Comparison of ENCODE assay signal across 27 mouse cellular contexts in the genomic region with DNA sequence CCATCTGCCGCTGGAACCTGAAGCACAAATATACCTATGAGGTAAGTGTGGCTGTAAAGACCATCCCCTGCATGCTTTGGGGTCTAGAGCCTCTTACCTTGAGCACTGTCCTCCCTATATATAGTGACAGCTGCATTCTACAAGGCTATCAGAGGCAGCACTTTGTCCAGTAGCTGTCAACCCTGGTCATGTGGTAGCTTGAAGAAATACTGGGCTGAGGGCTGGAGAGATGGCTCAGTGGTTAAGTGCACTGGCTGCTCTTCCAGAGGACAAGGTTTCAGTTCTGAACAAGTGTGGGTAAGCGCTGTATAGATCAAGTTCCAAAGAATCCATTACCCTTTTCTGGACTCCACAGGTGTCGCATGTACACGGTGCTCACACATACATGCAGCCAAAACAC. TPM values are rescaled to one million over a fixed set of nuclear protein-coding genes. Genes with fewer than 3 reads are reported as not detected.
"Had no signal": no experiment of that assay in that cellular context is flagged by ENCODE, and none has a peak within 500 bp of the region (broad histone marks: within the 10 kb centered on the region; RNA-seq: fewer than 3 reads in every experiment).

No protein-coding gene starts in this region.

- H3K9me3 ChIP-seq: embryonic facial prominence, embryonic 10.5 days; embryonic facial prominence, embryonic 12.5 days; embryonic facial prominence, embryonic 13.5 days; embryonic facial prominence, embryonic 15.5 days; forebrain, embryonic 10.5 days; forebrain, embryonic 12.5 days; forebrain, embryonic 13.5 days; forebrain, embryonic 15.5 days; heart, embryonic 10.5 days had no signal

- H3K9ac ChIP-seq: embryonic facial prominence, embryonic 12.5 days; embryonic facial prominence, embryonic 13.5 days; embryonic facial prominence, embryonic 15.5 days; forebrain, embryonic 12.5 days; forebrain, embryonic 13.5 days; forebrain, embryonic 15.5 days; forebrain, postnatal 0 days had no signal

- H3K4me1 ChIP-seq: forebrain, embryonic 12.5 days; forebrain, embryonic 13.5 days; forebrain, embryonic 15.5 days had no signal

- ATAC-seq: forebrain, embryonic 13.5 days; forebrain, embryonic 14.5 days; forebrain, embryonic 15.5 days; forebrain, embryonic 16.5 days; forebrain, postnatal 0 days had no signal

- DNase-seq: cerebellum, adult 2 months; cerebellum, adult 8-10 months; cerebellum, adult 9-10 months; cerebellum, adult 9-11 months; cerebellum, postnatal 10 days; cerebellum, postnatal 14 days; cerebellum, postnatal 25 days; cerebellum, postnatal 36 days; embryo, embryonic 11 days; forebrain, postnatal 0 days; gastrocnemius, postnatal 10 days; gastrocnemius, postnatal 14 days; gastrocnemius, postnatal 25 days; gastrocnemius, postnatal 36 days had no signal

- H3K27ac ChIP-seq: embryonic facial prominence, embryonic 10.5 days; embryonic facial prominence, embryonic 12.5 days; embryonic facial prominence, embryonic 13.5 days; embryonic facial prominence, embryonic 15.5 days; forebrain, embryonic 10.5 days; forebrain, embryonic 12.5 days; forebrain, embryonic 13.5 days; forebrain, embryonic 15.5 days; heart, embryonic 10.5 days had no signal

- H3K27me3 ChIP-seq: embryonic facial prominence, embryonic 12.5 days; embryonic facial prominence, embryonic 13.5 days; embryonic facial prominence, embryonic 15.5 days; forebrain, embryonic 12.5 days; forebrain, embryonic 13.5 days; forebrain, embryonic 15.5 days had no signal

- H3K4me3 ChIP-seq: embryonic facial prominence, embryonic 10.5 days; embryonic facial prominence, embryonic 12.5 days; embryonic facial prominence, embryonic 13.5 days; embryonic facial prominence, embryonic 15.5 days; erythroblast, embryonic 14.5 days; forebrain, embryonic 10.5 days; forebrain, embryonic 12.5 days; forebrain, embryonic 13.5 days; forebrain, embryonic 15.5 days; heart, embryonic 10.5 days had no signal

- H3K4me2 ChIP-seq: embryonic facial prominence, embryonic 12.5 days; embryonic facial prominence, embryonic 13.5 days; embryonic facial prominence, embryonic 15.5 days; forebrain, embryonic 12.5 days; forebrain, embryonic 13.5 days; forebrain, embryonic 15.5 days had no signal

RNA-seq across cellular contexts. Expression of a gene that starts 21.2 kb away (rescaled TPM):
- total RNA-seq: granulocyte monocyte progenitor cell, adult 5-6 weeks had no signal
- polyA plus RNA-seq: erythroblast, embryonic 14.5 days had no signal
